Mouse (Mus musculus) forebrain, embryonic 16.5 days (tissue): ENCODE measurements at regions not wholly inside any gene's neighbourhood (a gene's known extent, or its start where the extent isn't known, plus 50 kb on each side); places are given as distances from the start of the nearest gene placed in this dataset.

ENCODE experiments used
- ATAC-seq: fragments of 200-750 bp; cut with Nextera tagmentation; 2 replicates; pipeline ENCODE4 v1.8.0; 2017; ENCODE audit warnings: mild to moderate bottlenecking, moderate library complexity
- H3K27ac ChIP-seq: fragments of 300-500 bp; sonication (generic); 2 replicates; pipeline ENCODE4 v1.5.1; 2014; ENCODE audit warnings: low read length, control low read depth
- H3K27me3 ChIP-seq: fragments of 300-500 bp; sonication (generic); replicated peaks from 2 replicates; pipeline ENCODE4 v1.6.1; 2014; ENCODE audit warnings: low read length; ENCODE audit not compliant: control insufficient read depth, insufficient read depth
- H3K36me3 ChIP-seq: fragments of 300-500 bp; sonication (generic); 2 replicates; pipeline ENCODE4 v1.6.1; 2014; ENCODE audit not compliant: control insufficient read depth, insufficient read depth
- H3K4me1 ChIP-seq: fragments of 300-500 bp; sonication (generic); replicated peaks from 2 replicates; pipeline ENCODE4 v1.6.1; 2014; ENCODE audit warnings: low read length; ENCODE audit not compliant: control insufficient read depth, insufficient read depth
- H3K4me2 ChIP-seq: fragments of 300-500 bp; sonication (generic); 2 replicates; pipeline ENCODE4 v1.6.1; 2014; ENCODE audit warnings: mild to moderate bottlenecking, low read length, control low read depth
- H3K4me3 ChIP-seq: fragments of 300-500 bp; sonication (generic); replicated peaks from 2 replicates; pipeline ENCODE4 v1.5.1; 2014; ENCODE audit warnings: mild to moderate bottlenecking, low read length, control low read depth
- H3K9ac ChIP-seq: fragments of 300-500 bp; sonication (generic); replicated peaks from 2 replicates; pipeline ENCODE4 v1.6.1; 2014; ENCODE audit warnings: low read depth, low read length, control low read depth
- H3K9me3 ChIP-seq: fragments of 300-500 bp; sonication (generic); 2 replicates; pipeline ENCODE4 v1.6.1; 2016; ENCODE audit warnings: low read length; ENCODE audit not compliant: control insufficient read depth
- WGBS: fragments of 180-500 bp; shearing (Covaris S2); extraction: QIAGEN DNeasy Blood & Tissue Kit; methylation state at CpG from one replicate; pipeline ENCODE4 v1.1.7; 2014; 5-methylcytosine and 5-hydroxymethylcytosine counted together

GRCm38 (mm10) chr1:67359824-67360223 is 237.0 kb downstream of the Cps1 start:
- ATAC-seq: peak; percentile 72; the same call in 1 of the 2 replicates
- H3K4me3 ChIP-seq: no peak overlapping the region
- no peaks in the 10 kb centered on the region for H3K9me3 ChIP-seq
- H3K4me2 ChIP-seq: no peak overlapping the region
- no peaks in the 10 kb centered on the region for H3K36me3 ChIP-seq
- H3K27ac ChIP-seq: no peak overlapping the region
- H3K27me3 ChIP-seq: no peaks in the 10 kb centered on the region
- WGBS: 67% methylated on average over 3 of the region's 3 CpGs
- H3K9ac ChIP-seq: no peak overlapping the region
- 0 out of 2 replicates have a peak, but pooled peaks cover 4% of the 10 kb centered on the region for H3K4me1 ChIP-seq

- Histone ChIP-seq H3K4me1 (peaks cover 2% of the 10 kb centered on the region; the same call in 1 of the 2 replicates), H3K9me3 (no peaks in the 10 kb centered on the region), H3K4me3 (no peak overlapping the region), H3K9ac (no peak overlapping the region), H3K36me3 (no peaks in the 10 kb centered on the region), H3K27me3 (no peaks in the 10 kb centered on the region), H3K4me2 (no peak overlapping the region), H3K27ac (no peak overlapping the region; the same call in 1 of the 2 replicates)
- ATAC-seq: peak; percentile 83
- WGBS: 0% methylated on average over 2 of the region's 2 CpGs
Observed at GRCm38 (mm10) chr1:67366038-67366437, 243.2 kb downstream of the Cps1 start.

- no peak overlapping the region for H3K27ac ChIP-seq
- H3K9me3 ChIP-seq: no peaks in the 10 kb centered on the region
- H3K36me3 ChIP-seq: no peaks in the 10 kb centered on the region
- H3K9ac ChIP-seq: no peak overlapping the region
- ATAC-seq: peak; percentile 90
- H3K4me2 ChIP-seq: no peak overlapping the region
- H3K27me3 ChIP-seq: no peaks in the 10 kb centered on the region
- WGBS: 6% methylated on average over 4 of the region's 4 CpGs
- no peak overlapping the region for H3K4me3 ChIP-seq
- H3K4me1 ChIP-seq: peaks cover 2% of the 10 kb centered on the region; the same call in 1 of the 2 replicates
Observed at GRCm38 (mm10) chr1:67366485-67366884, 243.7 kb downstream of the Cps1 start.

- Histone ChIP-seq H3K27ac (no peak overlapping the region), H3K9me3 (no peaks in the 10 kb centered on the region), H3K4me3 (no peak overlapping the region), H3K27me3 (no peaks in the 10 kb centered on the region), H3K4me1 (peaks cover 9% of the 10 kb centered on the region), H3K4me2 (no peak overlapping the region), H3K36me3 (no peaks in the 10 kb centered on the region), H3K9ac (no peak overlapping the region)
- WGBS: 100% methylated on average over 1 of the region's 1 CpGs
- ATAC-seq: no peak
Observed at GRCm38 (mm10) chr1:67382366-67382765, 259.5 kb downstream of the Cps1 start.

- peak; percentile 88 for ATAC-seq
- Histone ChIP-seq H3K27ac (no peak overlapping the region), H3K36me3 (no peaks in the 10 kb centered on the region), H3K4me3 (no peak overlapping the region), H3K9ac (no peak overlapping the region), H3K9me3 (no peaks in the 10 kb centered on the region), H3K4me1 (peaks cover 9% of the 10 kb centered on the region), H3K4me2 (no peak overlapping the region), H3K27me3 (no peaks in the 10 kb centered on the region)
Observed at GRCm38 (mm10) chr1:67385377-67385776, 262.6 kb downstream of the Cps1 start.

GRCm38 (mm10) chr1:67386877-67387276 is 264.1 kb downstream of the Cps1 start:
- H3K27me3 ChIP-seq: no peaks in the 10 kb centered on the region
- no peak overlapping the region for H3K4me2 ChIP-seq
- no peak overlapping the region for H3K4me3 ChIP-seq
- no peaks in the 10 kb centered on the region for H3K36me3 ChIP-seq
- H3K27ac ChIP-seq: no peak overlapping the region
- no peaks in the 10 kb centered on the region for H3K9me3 ChIP-seq
- no peak overlapping the region for H3K9ac ChIP-seq
- H3K4me1 ChIP-seq: peaks cover 9% of the 10 kb centered on the region
- 31% methylated on average over 3 of the region's 3 CpGs for WGBS
- peak; percentile 69 for ATAC-seq

GRCm38 (mm10) chr1:67397757-67398446 is 275.1 kb downstream of the Cps1 start:
- Histone ChIP-seq H3K27me3 (no peaks in the 10 kb centered on the region), H3K36me3 (no peaks in the 10 kb centered on the region), H3K4me1 (no peaks in the 10 kb centered on the region; the same call in 1 of the 2 replicates), H3K27ac (no peak overlapping the region), H3K4me3 (no peak overlapping the region), H3K9ac (no peak overlapping the region), H3K4me2 (no peak overlapping the region), H3K9me3 (no peaks in the 10 kb centered on the region)
- 72% methylated on average over 10 of the region's 10 CpGs for WGBS
- ATAC-seq: peak; percentile 79

GRCm38 (mm10) chr1:67409531-67409930 is 286.7 kb downstream of the Cps1 start:
- 83% methylated on average over 6 of the region's 6 CpGs for WGBS
- Histone ChIP-seq H3K27ac (no peak overlapping the region), H3K9ac (no peak overlapping the region), H3K9me3 (no peaks in the 10 kb centered on the region), H3K4me1 (no peaks in the 10 kb centered on the region), H3K27me3 (no peaks in the 10 kb centered on the region), H3K4me3 (no peak overlapping the region), H3K4me2 (no peak overlapping the region), H3K36me3 (no peaks in the 10 kb centered on the region)
- no peak for ATAC-seq

- Histone ChIP-seq H3K9ac (no peak overlapping the region), H3K9me3 (no peaks in the 10 kb centered on the region), H3K4me2 (no peak overlapping the region), H3K36me3 (no peaks in the 10 kb centered on the region), H3K27me3 (no peaks in the 10 kb centered on the region), H3K27ac (no peak overlapping the region), H3K4me1 (no peaks in the 10 kb centered on the region), H3K4me3 (no peak overlapping the region)
- no peak for ATAC-seq
- WGBS: 77% methylated on average over 1 of the region's 1 CpGs
Observed at GRCm38 (mm10) chr1:67417196-67417595, 294.4 kb downstream of the Cps1 start.

- H3K36me3 ChIP-seq: no peaks in the 10 kb centered on the region
- no peak for ATAC-seq
- no peak overlapping the region for H3K4me3 ChIP-seq
- no peak overlapping the region for H3K4me2 ChIP-seq
- H3K27ac ChIP-seq: no peak overlapping the region
- H3K9me3 ChIP-seq: no peaks in the 10 kb centered on the region
- WGBS: 41% methylated on average over 3 of the region's 3 CpGs
- no peak overlapping the region for H3K9ac ChIP-seq
- no peaks in the 10 kb centered on the region for H3K27me3 ChIP-seq
- no peaks in the 10 kb centered on the region for H3K4me1 ChIP-seq
Observed at GRCm38 (mm10) chr1:67428398-67428797, 305.6 kb downstream of the Cps1 start.
